Mouse (Mus musculus) lung, embryonic 15.5 days (tissue): ENCODE data around the gene Foxd1. TPM values are rescaled to one million over a fixed set of nuclear protein-coding genes. Genes with fewer than 3 reads are reported as not detected.

ENCODE experiments used
- ATAC-seq: fragments of 200-750 bp; cut with Nextera tagmentation; 2 replicates; pipeline ENCODE4 v1.8.0; 2017; ENCODE audit warnings: moderate number of reproducible peaks, borderline replicate concordance; ENCODE audit not compliant: low FRiP score, low TSS enrichment; ENCODE audit errors: extremely low read depth
- H3K27ac ChIP-seq: fragments of 300-500 bp; sonication (generic); 2 replicates; pipeline ENCODE4 v1.5.1; 2015; ENCODE audit warnings: moderate library complexity, mild to moderate bottlenecking, inconsistent platforms
- H3K27me3 ChIP-seq: fragments of 300-500 bp; sonication (generic); 2 replicates; pipeline ENCODE4 v1.6.1; 2015; ENCODE audit warnings: inconsistent platforms
- H3K36me3 ChIP-seq: fragments of 300-500 bp; sonication (generic); 2 replicates; pipeline ENCODE4 v1.6.1; 2015; ENCODE audit warnings: inconsistent platforms
- H3K4me1 ChIP-seq: fragments of 300-500 bp; sonication (generic); 2 replicates; pipeline ENCODE4 v1.6.1; 2015; ENCODE audit warnings: inconsistent platforms
- H3K4me2 ChIP-seq: fragments of 300-500 bp; sonication (generic); 2 replicates; pipeline ENCODE4 v1.6.1; 2015; ENCODE audit warnings: inconsistent platforms, mild to moderate bottlenecking, moderate library complexity
- H3K4me3 ChIP-seq: fragments of 300-500 bp; sonication (generic); 2 replicates; pipeline ENCODE4 v1.5.1; 2015; ENCODE audit warnings: mild to moderate bottlenecking, inconsistent platforms
- H3K9ac ChIP-seq: fragments of 300-500 bp; sonication (generic); 2 replicates; pipeline ENCODE4 v1.6.1; 2015; ENCODE audit warnings: inconsistent platforms
- H3K9me3 ChIP-seq: fragments of 300-500 bp; sonication (generic); 2 replicates; pipeline ENCODE4 v1.6.1; 2016; ENCODE audit warnings: inconsistent platforms
- WGBS: fragments of 180-500 bp; shearing (Covaris S2); methylation state at CpG from one replicate; pipeline ENCODE4 v1.1.7; 2015; 5-methylcytosine and 5-hydroxymethylcytosine counted together
- polyA plus RNA-seq: library from polyadenylated mRNA; unstranded; fragments of >200 nt; fragmentation: Nextera tagmentation; extraction: Ambion mirVana; gene quantifications from 2 replicates; pipeline ENCODE4 v1.2.1, GENCODE M21; 2015

Gene Foxd1
- polyA plus RNA-seq, 1 experiment from 2014 or later, result 0.04 TPM

DNA sequence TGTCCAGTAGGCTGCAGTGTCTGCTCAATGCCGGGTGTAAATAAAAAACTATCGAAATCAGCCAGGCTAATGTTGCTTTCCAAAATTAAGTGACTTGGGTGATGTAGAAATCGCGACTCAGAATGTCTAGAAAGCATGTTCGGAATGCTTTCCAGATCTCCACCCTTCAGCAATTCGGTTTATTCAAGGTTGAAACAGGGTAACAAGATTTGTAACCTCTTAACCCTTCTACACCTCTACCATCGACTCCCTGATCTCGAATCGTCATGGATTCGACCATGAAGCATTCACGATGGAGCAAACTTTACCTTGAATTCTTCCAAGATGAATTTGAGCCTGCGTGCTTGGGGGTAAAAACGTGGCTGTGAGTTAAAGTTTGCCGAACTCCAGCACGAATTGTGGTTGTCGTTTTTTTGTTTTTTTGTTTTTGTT, 36.8 kb upstream of the Foxd1 start:
- 2% methylated on average over 16 of the region's 16 CpGs for WGBS
- Histone ChIP-seq H3K9ac (peak overlapping the region; percentile 98), H3K27ac (peak overlapping the region; percentile 87), H3K4me3 (peak overlapping the region; percentile 94), H3K36me3 (peaks cover 12% of the 10 kb centered on the region; the same call in 1 of the 2 replicates), H3K27me3 (no peaks in the 10 kb centered on the region), H3K4me2 (peak overlapping the region; percentile 67), H3K9me3 (no peaks in the 10 kb centered on the region), H3K4me1 (peaks cover 11% of the 10 kb centered on the region)
- ATAC-seq, result no peak

DNA sequence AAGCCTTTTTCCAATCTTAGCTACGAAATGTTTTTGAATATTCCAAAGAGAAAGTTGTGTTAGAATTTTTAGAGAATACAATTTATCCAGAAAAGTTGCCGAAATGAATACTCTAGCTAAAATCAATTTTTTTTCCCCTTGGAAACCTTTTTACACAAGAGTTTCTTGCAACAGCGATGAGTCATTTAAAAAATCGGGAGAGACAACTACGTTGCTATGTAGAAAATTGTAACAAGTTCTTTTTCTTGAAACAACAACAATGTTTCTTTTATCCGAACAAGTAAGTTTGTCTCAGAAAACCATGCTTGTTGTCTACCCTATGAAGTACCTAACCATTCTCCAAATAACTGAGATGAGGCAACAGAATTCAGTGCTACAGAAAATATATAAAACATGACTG, 36.1 kb upstream of the Foxd1 start:
- Histone ChIP-seq H3K9ac (no peak overlapping the region), H3K9me3 (no peaks in the 10 kb centered on the region), H3K36me3 (peaks cover 7% of the 10 kb centered on the region; the same call in 1 of the 2 replicates), H3K4me3 (no peak overlapping the region; the same call in 1 of the 2 replicates), H3K4me2 (peak overlapping the region; percentile 67; the same call in 1 of the 2 replicates), H3K27me3 (no peaks in the 10 kb centered on the region), H3K4me1 (peaks cover 11% of the 10 kb centered on the region), H3K27ac (no peak overlapping the region)
- WGBS, result 80% methylated on average over 6 of the region's 6 CpGs
- no peak for ATAC-seq

DNA sequence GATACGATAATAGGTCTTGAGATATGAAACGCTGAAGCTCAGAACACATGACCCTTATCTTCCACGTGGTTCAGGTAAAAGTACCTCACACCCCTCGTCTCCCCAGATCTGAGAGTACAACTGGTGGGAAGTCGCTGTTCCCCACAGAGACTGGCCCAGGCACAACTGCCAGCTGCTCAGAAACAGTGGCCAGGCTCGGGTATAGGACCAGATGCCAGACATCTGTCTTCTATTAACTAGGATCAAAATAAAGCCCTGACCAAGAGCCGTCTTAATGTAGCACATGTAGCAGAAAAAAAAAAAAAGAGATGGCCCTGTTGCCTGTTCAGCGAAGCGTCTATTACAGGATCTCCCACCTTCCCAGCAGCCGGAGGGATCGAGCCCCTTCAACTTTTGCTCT, 29.0 kb upstream of the Foxd1 start:
- WGBS, result 82% methylated on average over 11 of the region's 11 CpGs
- H3K4me1 ChIP-seq, result no peaks in the 10 kb centered on the region
- no peak overlapping the region for H3K9ac ChIP-seq
- H3K4me2 ChIP-seq, result no peak overlapping the region
- no peak overlapping the region for H3K27ac ChIP-seq
- ATAC-seq, result no peak
- H3K4me3 ChIP-seq, result no peak overlapping the region
- H3K36me3 ChIP-seq, result no peaks in the 10 kb centered on the region
- no peaks in the 10 kb centered on the region for H3K27me3 ChIP-seq
- no peaks in the 10 kb centered on the region for H3K9me3 ChIP-seq

DNA sequence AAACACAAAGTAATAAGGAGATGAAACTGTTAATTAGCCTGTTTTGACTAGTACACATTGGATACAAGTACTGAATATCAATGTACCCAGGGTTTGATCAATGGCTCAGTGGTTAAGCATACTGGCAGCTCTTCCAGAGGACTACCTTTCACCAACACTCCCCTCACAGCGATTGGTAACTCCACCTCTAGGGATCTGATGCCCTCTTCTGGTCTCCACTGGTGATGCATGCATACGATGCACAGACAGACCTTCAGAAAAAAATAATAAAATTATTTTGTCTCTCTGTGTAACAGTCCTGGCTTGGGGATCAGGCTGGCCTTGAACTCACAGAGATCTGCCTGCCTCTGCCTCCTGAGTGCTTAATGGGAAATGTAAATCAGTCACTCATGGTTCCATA, 21.9 kb upstream of the Foxd1 start:
- Histone ChIP-seq H3K36me3 (no peaks in the 10 kb centered on the region), H3K9ac (no peak overlapping the region), H3K4me2 (no peak overlapping the region), H3K4me3 (no peak overlapping the region), H3K27me3 (no peaks in the 10 kb centered on the region), H3K9me3 (no peaks in the 10 kb centered on the region), H3K27ac (no peak overlapping the region), H3K4me1 (no peaks in the 10 kb centered on the region)
- ATAC-seq, result no peak
- 48% methylated on average over 2 of the region's 2 CpGs for WGBS

DNA sequence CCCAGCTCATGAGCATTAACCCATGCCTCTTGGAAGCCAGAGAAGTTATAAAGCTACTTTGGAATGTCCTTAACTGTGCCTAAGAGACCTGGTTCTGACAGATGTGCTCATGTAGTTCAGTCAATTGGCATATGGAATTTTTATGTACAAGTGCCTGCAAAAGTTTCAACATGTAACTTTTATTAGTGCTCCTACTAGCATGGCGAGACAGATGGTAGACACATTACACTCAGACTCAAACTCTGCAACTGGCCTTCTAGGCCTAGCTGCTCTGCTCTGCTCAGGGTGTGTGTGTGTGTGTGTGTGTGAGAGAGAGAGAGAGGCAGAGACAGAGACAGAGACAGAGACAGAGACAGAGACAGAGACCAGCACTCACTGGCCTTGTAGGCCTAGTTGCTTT, 17.8 kb upstream of the Foxd1 start:
- WGBS, result 89% methylated on average over 1 of the region's 1 CpGs
- H3K9ac ChIP-seq, result no peak overlapping the region

DNA sequence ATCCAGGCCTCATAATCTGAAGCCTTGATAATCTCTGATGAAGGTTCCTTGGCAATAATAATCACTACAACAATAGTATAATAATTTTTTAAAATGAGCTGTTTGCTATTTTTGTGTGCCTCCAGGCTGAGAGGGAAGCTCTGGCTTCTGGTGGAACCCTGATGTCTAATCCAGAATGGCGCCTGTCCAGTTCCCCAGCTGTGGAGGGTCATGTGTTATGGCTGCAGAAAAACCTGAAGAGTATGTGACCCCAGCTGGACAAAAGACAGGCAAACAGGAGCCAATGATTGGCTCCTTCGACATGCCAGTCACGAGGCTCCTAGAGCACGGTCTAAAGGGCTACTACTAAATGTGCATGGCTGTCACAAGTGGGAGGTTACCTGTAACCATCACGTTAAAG, 13.5 kb upstream of the Foxd1 start:
- Histone ChIP-seq H3K27me3 (no peaks in the 10 kb centered on the region), H3K36me3 (no peaks in the 10 kb centered on the region), H3K4me3 (no peak overlapping the region), H3K27ac (no peak overlapping the region), H3K9me3 (no peaks in the 10 kb centered on the region), H3K9ac (no peak overlapping the region), H3K4me2 (no peak overlapping the region), H3K4me1 (no peaks in the 10 kb centered on the region)
- WGBS, result 63% methylated on average over 5 of the region's 5 CpGs
- no peak for ATAC-seq

More for the DNA sequence above, 17.8 kb upstream of the Foxd1 start:
- no peak overlapping the region for H3K4me2 ChIP-seq
- no peaks in the 10 kb centered on the region for H3K4me1 ChIP-seq
- H3K4me3 ChIP-seq, result no peak overlapping the region
- no peaks in the 10 kb centered on the region for H3K27me3 ChIP-seq
- no peaks in the 10 kb centered on the region for H3K9me3 ChIP-seq
- H3K27ac ChIP-seq, result no peak overlapping the region
- ATAC-seq, result no peak
- H3K36me3 ChIP-seq, result no peaks in the 10 kb centered on the region

DNA sequence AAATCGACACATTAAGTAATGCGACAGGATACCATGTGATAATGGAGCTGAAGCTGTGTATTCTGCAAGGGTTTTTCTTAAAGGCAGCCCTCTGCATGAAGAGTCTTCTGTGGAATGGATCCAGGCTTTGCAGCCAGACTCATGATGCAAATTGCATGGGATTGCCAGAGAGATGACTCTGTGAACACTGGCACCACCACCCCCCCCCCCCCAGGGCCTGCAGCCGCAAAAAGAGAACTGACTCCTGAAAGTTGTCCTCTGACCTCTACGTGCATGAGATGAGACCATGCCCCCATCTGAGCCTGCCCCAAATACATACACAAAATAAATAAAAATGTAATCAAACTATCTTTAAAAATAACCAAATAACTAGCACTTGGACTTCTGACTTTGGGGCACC, 4.6 kb upstream of the Foxd1 start:
- no peaks in the 10 kb centered on the region for H3K36me3 ChIP-seq
- ATAC-seq, result no peak
- no peaks in the 10 kb centered on the region for H3K9me3 ChIP-seq
- no peak overlapping the region for H3K9ac ChIP-seq
- H3K27me3 ChIP-seq, result peaks cover 62% of the 10 kb centered on the region
- H3K4me2 ChIP-seq, result no peak overlapping the region
- no peak overlapping the region for H3K27ac ChIP-seq
- no peak overlapping the region for H3K4me3 ChIP-seq
- H3K4me1 ChIP-seq, result peaks cover 8% of the 10 kb centered on the region
- WGBS, result 66% methylated on average over 4 of the region's 4 CpGs

DNA sequence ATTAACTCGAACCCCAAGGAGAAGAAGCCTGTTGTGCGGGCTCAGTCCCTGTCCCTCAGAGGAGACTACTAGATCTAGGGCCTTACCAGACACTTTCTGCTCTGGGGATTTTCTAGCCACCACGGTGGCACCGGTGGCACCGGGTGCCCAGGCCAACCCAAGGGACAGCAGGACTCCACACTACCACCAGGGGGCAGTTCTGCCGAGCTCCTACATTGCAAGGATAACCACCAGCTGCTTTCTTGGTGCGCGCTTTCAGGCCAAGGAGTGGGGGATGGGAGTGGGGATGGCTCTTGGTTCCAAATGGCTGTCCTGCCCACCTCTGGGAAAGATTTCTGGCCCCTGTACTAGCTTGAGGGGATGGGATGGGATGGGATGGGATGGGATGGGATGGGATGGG, 2.5 kb upstream of the Foxd1 start:
- no peak overlapping the region for H3K9ac ChIP-seq
- H3K9me3 ChIP-seq, result no peaks in the 10 kb centered on the region
- no peak overlapping the region for H3K4me3 ChIP-seq
- ATAC-seq, result no peak
- peaks cover 79% of the 10 kb centered on the region for H3K27me3 ChIP-seq
- H3K27ac ChIP-seq, result no peak overlapping the region
- no peak overlapping the region for H3K4me2 ChIP-seq
- H3K36me3 ChIP-seq, result no peaks in the 10 kb centered on the region
- peaks cover 23% of the 10 kb centered on the region for H3K4me1 ChIP-seq
- 14% methylated on average over 8 of the region's 8 CpGs for WGBS

DNA sequence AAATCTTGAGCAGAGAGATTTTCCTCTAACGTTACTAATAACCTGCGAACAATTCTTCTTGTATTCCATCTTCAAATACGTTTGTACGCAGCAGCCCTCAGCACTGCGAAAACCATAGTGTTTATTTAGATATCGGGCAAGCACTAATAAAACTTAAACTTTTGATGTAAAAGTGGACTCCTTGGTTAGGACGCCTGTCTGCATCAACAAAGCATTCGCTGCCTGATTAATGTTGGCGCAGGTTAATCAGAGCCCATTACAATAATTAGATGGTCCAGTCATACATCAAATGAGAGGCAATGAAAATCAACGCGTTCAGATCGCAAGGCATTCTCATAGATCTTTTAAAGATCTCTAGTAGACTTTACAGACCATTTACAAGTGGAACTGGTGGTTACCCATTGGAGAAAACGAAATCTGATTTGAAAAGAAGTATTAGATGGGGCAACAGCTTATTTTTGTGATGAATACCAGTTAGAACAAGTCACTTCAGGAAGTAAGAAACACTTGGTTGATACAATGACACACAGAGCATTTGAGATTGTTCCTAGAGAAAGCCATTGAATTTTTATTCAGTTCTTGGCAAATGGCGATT, 1.6 kb upstream of the Foxd1 start:
- peaks cover 23% of the 10 kb centered on the region for H3K4me1 ChIP-seq
- H3K36me3 ChIP-seq, result no peaks in the 10 kb centered on the region
- ATAC-seq, result no peak

DNA sequence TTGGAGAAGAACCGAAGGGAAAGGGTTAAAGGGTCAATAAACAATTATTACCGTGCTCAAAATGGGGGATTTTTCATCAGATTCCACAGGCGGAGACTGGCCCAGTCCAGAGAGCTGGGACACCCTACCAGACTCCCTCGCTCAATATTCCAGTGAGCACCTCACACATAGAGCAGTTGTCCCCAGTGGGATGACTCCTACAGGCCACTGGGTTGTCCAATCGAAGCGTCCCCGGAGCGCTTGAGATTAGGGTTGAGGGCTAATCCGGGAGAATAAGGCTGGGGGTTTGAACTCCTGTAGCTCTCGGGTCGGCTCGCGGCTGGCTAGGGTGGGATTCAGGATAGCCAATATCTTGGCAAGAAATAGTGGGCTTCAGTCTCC, 343 bp upstream of the Foxd1 start:
- peak overlapping the region; percentile 42 for H3K4me3 ChIP-seq
- no peak overlapping the region for H3K9ac ChIP-seq
- no peaks in the 10 kb centered on the region for H3K9me3 ChIP-seq
- no peaks in the 10 kb centered on the region for H3K36me3 ChIP-seq
- H3K27ac ChIP-seq, result no peak overlapping the region
- peak; percentile 2; the same call in 1 of the 2 replicates for ATAC-seq
- H3K4me1 ChIP-seq, result peaks cover 23% of the 10 kb centered on the region
- under 1% methylated on average over 13 of the region's 13 CpGs for WGBS
- peak overlapping the region; percentile 88 for H3K4me2 ChIP-seq
- peaks cover 93% of the 10 kb centered on the region for H3K27me3 ChIP-seq

More for the DNA sequence above, 1.6 kb upstream of the Foxd1 start:
- Histone ChIP-seq H3K4me3 (no peak overlapping the region), H3K4me2 (no peak overlapping the region), H3K27ac (no peak overlapping the region), H3K9me3 (no peaks in the 10 kb centered on the region), H3K27me3 (peaks cover 88% of the 10 kb centered on the region), H3K9ac (no peak overlapping the region)
- WGBS, result 10% methylated on average over 14 of the region's 14 CpGs

DNA sequence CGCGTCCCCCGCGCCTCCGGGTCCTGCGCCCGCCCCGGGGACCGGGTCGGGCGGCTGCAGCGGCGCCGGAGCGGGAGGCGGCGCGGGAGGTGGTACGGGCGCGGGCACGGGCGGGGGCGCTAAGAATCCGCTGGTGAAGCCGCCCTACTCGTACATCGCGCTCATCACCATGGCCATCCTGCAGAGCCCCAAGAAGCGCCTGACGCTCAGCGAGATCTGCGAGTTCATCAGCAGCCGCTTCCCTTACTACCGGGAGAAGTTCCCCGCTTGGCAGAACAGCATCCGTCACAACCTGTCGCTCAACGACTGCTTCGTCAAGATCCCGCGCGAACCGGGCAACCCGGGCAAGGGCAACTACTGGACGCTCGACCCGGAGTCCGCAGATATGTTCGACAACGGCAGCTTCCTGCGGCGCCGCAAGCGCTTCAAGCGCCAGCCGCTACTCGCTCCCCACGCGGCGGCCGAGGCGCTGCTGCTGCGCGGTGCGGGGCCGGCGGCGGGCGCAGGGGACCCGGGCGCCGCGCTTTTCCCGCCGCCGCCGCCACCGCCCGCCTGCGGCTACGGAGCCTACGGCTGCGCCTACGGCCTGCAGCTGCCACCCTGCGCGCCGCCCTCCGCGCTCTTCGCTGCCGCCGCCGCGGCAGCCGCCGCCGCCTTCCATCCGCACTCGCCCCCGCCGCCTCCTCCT, 973 bp downstream of the Foxd1 start:
- H3K4me2 ChIP-seq, result peak overlapping the region; percentile 88
- under 1% methylated on average over 82 of the region's 102 CpGs for WGBS
- H3K4me1 ChIP-seq, result peaks cover 23% of the 10 kb centered on the region
- H3K27me3 ChIP-seq, result peaks cover 94% of the 10 kb centered on the region
- peak overlapping the region; percentile 42 for H3K4me3 ChIP-seq
- peak; percentile 53; the same call in 1 of the 2 replicates for ATAC-seq
- H3K9ac ChIP-seq, result no peak overlapping the region
- no peak overlapping the region for H3K27ac ChIP-seq
- H3K9me3 ChIP-seq, result no peaks in the 10 kb centered on the region
- no peaks in the 10 kb centered on the region for H3K36me3 ChIP-seq

DNA sequence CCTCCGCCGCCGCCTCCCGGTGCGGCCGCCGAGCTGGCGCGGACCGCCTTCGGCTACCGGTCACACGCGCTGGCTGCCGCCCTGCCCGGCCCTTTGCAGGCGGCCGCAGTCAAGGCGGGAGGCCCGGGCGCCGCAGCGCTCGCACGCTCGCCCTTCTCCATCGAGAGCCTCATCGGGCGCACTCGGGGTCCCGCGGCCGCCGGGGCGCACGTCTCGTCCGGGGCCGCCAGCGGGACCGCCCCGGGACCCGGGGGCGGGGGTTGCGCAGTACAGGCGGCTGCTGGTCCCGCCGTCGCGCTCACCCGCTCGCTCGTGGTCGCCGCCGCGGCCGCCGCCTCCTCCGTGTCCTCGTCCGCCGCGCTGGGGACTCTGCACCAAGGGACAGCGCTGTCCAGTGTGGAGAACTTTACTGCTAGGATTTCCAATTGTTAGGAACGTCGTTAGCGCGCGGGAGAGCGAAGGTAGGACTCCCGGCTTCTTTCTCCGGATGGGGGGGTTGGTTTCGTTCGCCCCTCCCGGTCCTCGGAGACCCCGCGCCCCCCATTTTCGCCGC, 1.6 kb downstream of the Foxd1 start:
- Histone ChIP-seq H3K27ac (no peak overlapping the region), H3K27me3 (peaks cover 94% of the 10 kb centered on the region), H3K9ac (no peak overlapping the region), H3K4me1 (peaks cover 23% of the 10 kb centered on the region), H3K36me3 (no peaks in the 10 kb centered on the region), H3K4me3 (peak overlapping the region; percentile 42), H3K4me2 (peak overlapping the region; percentile 88), H3K9me3 (no peaks in the 10 kb centered on the region)
- ATAC-seq, result peak; percentile 32; the same call in 1 of the 2 replicates
- WGBS, result under 1% methylated on average over 67 of the region's 81 CpGs
